Mouse (Mus musculus) adrenal gland, adult (tissue): Measurements from ENCODE around the gene Sox13.

Experiments
- DNase-seq, 2 experiments: peaks; one replicate each; pipeline ENCODE4 v3.0.0; 2022 to 2023; ENCODE audit warnings: low spot score in 1 of 2; ENCODE audit not compliant: inconsistent age in 2 of 2

Gene Sox13

GRCm38 (mm10) chr1:133407436-133407835 lies 16.7 kb downstream of the Sox13 start:
- DNase-seq, result no peak

GRCm38 (mm10) chr1:133406614-133407013 lies 17.6 kb downstream of the Sox13 start:
- no peak for DNase-seq

GRCm38 (mm10) chr1:133404005-133404404 lies 20.2 kb downstream of the Sox13 start:
- no peak for DNase-seq

- peak in 1 of 2 experiments; percentile 45 for DNase-seq
Measured at GRCm38 (mm10) chr1:133400014-133400725, 24.0 kb downstream of the Sox13 start.

GRCm38 (mm10) chr1:133397483-133398237 lies 26.5 kb downstream of the Sox13 start:
- peak in 1 of 2 experiments; percentile 40 for DNase-seq

GRCm38 (mm10) chr1:133397094-133397482 lies 27.1 kb downstream of the Sox13 start:
- no peak for DNase-seq

- no peak for DNase-seq
Measured at GRCm38 (mm10) chr1:133396693-133397092, 27.5 kb downstream of the Sox13 start.

GRCm38 (mm10) chr1:133394702-133395101 lies 29.5 kb downstream of the Sox13 start:
- no peak for DNase-seq

GRCm38 (mm10) chr1:133387539-133388268 lies 36.5 kb downstream of the Sox13 start:
- DNase-seq, result no peak

GRCm38 (mm10) chr1:133386209-133386608 lies 38.0 kb downstream of the Sox13 start:
- DNase-seq, result no peak

GRCm38 (mm10) chr1:133385506-133385905 lies 38.7 kb downstream of the Sox13 start:
- DNase-seq, result peak; percentile 73 to 90

GRCm38 (mm10) chr1:133383157-133383783 lies 40.9 kb downstream of the Sox13 start:
- DNase-seq, result peak in 1 of 2 experiments; percentile 18

GRCm38 (mm10) chr1:133382552-133383155 lies 41.5 kb downstream of the Sox13 start:
- peak in 1 of 2 experiments; percentile 32 for DNase-seq

- DNase-seq, result peak in 1 of 2 experiments; percentile 84
Measured at GRCm38 (mm10) chr1:133382008-133382407, 42.2 kb downstream of the Sox13 start.

GRCm38 (mm10) chr1:133380347-133381065 lies 43.7 kb downstream of the Sox13 start:
- peak; percentile 24 to 75 for DNase-seq

- DNase-seq, result no peak
Measured at GRCm38 (mm10) chr1:133379986-133380320, 44.2 kb downstream of the Sox13 start.

- DNase-seq, result peak in 1 of 2 experiments; percentile 13
Measured at GRCm38 (mm10) chr1:133379254-133379985, 44.8 kb downstream of the Sox13 start.

- DNase-seq, result no peak
Measured at GRCm38 (mm10) chr1:133377547-133377946, 46.6 kb downstream of the Sox13 start.

GRCm38 (mm10) chr1:133375696-133376346 lies 48.4 kb downstream of the Sox13 start:
- DNase-seq, result peak in 1 of 2 experiments; percentile 21
